Mouse (Mus musculus) brain, embryonic 14.5 days (tissue): ENCODE results near the gene Gm16503. TPM values are rescaled to one million over a fixed set of nuclear protein-coding genes. Genes with fewer than 3 reads are reported as not detected.
"Not testable (repeated sequence)": the region's sequence is repeated elsewhere in the genome, so short reads cannot be mapped to it uniquely, and the experiment has no call there.

Experiments
- DNase-seq: peaks from one replicate; pipeline ENCODE4 v3.0.0-alpha.2; 2011; ENCODE audit warnings: low read depth
- CTCF ChIP-seq: fragments of 200-500 bp; IDR thresholded peaks from 2 replicates; pipeline ENCODE4 v1.5.1; 2012; ENCODE audit warnings: inconsistent platforms, mild to moderate bottlenecking, moderate library complexity, borderline replicate concordance; ENCODE audit not compliant: insufficient read depth, insufficient read length; ENCODE audit errors: extremely low read depth
- POLR2A ChIP-seq: fragments of 200-500 bp; IDR thresholded peaks from 2 replicates; pipeline ENCODE4 v1.6.1; 2012; ENCODE audit warnings: mild to moderate bottlenecking, inconsistent platforms, borderline replicate concordance; ENCODE audit not compliant: poor library complexity, insufficient read depth, insufficient read length, severe bottlenecking; ENCODE audit errors: extremely low read depth
- polyA plus RNA-seq: library from polyadenylated mRNA; depleted of rRNA; stranded (reverse); fragments of >200 nt; gene quantifications from 2 replicates; pipeline ENCODE4 v1.2.3, GENCODE M21; 2012; rRNA removed

The Gm16503 gene
- polyA plus RNA-seq = 0.57 and 0.90 TPM in 2 replicates

DNA sequence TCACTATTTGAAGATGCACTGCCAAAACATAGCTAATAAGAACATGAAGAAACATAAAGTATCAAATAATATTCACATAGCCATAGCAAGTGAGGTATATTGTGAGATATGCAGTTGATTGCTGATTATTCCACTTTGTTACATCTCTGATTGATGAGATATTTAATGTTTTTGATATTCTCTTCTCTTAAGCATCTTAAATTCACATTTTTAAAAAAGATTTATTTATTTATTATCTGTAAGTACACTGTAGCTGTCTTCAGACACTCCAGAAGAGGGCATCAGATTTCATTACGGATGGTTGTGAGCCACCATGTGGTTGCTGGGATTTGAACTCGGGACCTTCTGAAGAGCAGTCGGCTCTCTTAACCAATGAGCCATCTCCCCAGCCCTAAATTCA, at the start of gene Gm16503:
Gm16503 (plus strand) TSS at position 301 of the 400 bp plus-strand sequence.
- not testable (repeated sequence) for DNase-seq

DNA sequence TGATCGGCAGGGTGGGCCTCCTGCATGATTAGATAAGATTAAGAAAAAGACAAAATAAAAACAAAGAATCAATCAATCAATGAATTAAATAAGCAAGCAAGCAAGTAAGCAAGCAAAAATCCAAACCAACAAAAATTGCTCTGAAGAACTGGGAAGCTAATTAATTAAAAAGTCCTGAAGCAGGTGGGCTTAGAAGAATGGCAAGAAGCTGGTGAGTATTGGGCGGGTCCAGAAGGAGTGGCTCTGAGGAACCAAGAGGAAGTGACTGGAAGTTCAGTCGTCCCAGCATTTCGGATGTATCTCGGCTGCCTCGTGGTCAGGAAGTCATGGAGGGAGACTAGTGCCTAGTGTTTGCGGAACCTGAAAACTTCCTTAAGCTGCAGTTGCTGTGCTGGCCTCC, 47.9 kb upstream of the Gm16503 start, which contains the start of gene Zfp982:
Zfp982 (plus strand) TSS at position 301 of the 400 bp plus-strand sequence.
- DNase-seq = not testable (repeated sequence)

DNA sequence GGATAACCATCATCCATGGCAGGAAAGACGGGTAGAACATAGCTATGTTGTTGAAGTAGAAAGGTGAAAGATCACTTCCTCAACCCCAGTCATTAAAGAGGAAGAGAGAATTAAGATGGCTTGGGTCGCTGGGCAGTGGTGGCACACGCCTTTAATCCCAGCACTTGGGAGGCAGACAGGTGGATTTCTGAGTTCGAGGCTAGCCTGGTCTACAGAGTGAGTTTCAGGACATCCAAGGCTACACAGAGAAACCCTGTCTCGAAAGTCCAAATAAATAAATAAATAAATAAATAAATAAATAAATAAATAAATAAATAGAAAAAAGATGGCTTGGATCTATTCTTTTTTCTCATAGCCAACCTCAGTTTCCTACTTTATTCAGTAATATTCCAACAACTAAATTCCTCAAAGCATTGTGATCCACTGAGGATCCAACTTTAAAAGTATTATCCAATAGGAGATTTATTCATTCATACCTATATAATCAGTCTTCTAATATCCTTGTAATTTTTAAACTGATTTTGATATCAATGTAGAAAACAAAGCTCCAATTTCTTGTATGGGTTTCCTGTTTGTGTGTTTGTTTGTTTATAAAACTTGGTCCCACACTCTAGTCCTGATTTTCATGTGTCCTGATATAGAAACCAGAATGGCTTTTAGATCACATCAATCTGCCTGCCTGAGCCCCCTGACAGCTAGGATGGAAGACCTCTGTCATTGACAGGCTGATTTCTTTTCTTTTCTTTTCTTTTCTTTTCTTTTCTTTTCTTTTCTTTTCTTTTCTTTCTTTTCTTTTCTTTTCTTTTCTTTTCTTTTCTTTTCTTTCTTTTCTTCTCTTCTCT, 41.0 kb upstream of the Gm16503 start:
- not testable (repeated sequence) for DNase-seq

DNA sequence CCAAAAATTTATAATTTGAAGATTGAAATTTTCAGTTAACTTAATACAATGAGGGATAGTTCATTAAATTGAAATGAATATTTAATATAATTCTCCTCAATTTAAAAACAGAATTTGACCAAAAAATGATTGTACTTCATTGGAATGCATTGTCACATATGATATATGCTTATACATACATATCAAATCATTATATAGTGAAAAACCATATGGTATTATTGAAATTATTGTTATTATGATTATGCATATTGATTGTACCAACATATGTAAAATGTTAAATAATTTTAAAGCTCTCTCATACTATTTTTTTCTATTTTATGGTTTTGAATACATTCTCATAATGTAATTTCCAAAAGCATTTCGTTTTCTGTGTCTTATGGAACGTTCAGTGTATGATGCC, 30.8 kb upstream of the Gm16503 start:
- TF ChIP-seq CTCF = no peak
- TF ChIP-seq POLR2A = no peak
- no peak for DNase-seq

DNA sequence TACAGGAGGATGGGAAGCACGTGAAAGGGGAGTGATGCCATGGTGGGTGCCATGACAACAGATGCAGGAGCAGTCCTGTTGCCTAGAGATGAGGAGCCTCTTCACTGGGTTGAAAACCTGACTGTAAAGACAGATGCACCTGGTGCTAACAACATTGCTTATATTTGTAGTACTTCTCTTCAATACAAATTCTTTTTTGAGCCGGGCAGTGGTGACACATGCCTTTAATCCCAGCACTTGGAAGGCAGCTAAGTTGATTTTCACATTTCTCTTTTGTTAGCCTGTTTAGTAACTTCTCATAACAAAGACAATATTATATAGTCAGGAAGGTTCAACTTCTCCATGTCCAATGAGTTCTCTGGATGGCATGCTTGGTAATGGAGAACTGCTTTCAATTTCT, 21.0 kb upstream of the Gm16503 start:
- no peak for DNase-seq
- TF ChIP-seq POLR2A = no peak
- no peak for TF ChIP-seq CTCF

DNA sequence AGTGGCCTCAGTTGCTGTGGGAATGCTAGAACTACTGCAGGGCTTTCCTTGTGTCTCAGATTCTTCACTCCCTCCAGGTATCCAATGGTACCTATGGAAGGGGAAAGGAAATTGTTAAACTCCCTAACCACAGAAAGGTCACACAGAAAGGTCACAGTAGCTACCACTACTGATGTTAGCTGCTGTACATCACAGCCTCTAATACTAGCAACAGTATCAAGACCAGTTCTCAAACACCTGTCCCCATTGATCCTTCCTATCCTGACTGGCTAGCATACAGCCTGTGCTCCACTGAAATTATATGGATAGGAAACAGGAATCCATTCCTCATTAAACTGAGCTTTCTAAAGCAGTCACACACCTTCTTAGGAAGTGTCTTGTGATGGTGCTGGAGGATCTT, 19.9 kb upstream of the Gm16503 start:
- no peak for DNase-seq
- no peak for TF ChIP-seq CTCF
- no peak for TF ChIP-seq POLR2A

DNA sequence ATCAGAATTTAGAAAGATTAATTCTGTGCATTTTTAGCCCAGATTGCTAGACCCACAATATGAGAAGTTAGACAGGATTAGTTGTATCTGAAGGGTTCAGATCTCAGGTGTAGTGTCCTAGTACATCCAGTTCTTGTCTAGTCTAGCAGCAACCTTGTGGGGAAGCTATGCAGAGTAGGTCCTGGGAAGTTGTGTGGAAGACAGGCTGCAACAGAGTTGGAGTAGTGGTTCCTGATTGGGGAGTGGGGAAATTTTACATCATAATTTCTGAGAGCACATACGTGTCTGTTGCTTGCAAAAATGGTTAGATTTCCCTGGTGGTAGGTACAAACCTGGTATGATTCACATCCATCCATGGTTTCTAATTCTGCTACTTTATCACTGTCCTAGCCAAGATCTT, 14.9 kb upstream of the Gm16503 start:
- no peak for DNase-seq

DNA sequence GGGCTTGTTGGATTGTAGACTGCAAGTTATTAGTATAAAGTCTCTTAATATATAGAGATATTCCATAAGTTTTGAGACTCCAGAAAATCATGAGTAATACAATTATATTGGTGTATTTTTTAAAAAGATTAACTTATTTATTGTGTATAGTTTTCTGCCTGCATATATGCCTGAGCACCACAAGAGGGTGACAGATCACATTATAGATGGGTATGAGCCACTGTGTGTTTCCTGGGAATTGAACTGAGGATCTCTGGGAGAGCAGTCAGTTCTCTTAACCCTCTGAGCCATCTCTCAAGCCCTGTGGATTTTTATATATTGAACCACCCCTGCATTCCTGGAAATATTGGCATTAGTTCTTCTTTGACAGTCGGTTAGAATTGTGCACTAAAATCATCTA, 9.7 kb upstream of the Gm16503 start:
- TF ChIP-seq POLR2A = no peak
- no peak for TF ChIP-seq CTCF
- no peak for DNase-seq

More for the DNA sequence above, 14.9 kb upstream of the Gm16503 start:
- TF ChIP-seq CTCF = no peak
- TF ChIP-seq POLR2A = no peak

DNA sequence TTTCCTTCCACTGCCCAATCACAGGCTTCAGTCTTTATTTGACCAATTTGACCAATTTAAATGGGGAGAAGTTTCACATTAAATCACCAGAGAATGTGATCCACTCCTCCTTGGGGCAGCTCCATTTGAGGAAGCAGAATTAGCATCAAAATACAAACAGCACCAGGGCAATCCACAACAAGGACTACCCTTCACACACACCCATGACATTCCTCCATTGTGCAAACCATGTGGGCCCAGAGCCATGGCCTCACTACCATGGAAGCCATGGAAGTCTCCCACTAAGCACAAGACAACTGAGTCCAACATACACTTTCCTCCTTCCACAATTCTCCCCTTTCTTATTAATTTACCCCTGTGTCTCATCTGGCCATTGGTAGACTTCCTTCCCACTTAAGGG, 4.1 kb upstream of the Gm16503 start:
- not testable (repeated sequence) for DNase-seq

DNA sequence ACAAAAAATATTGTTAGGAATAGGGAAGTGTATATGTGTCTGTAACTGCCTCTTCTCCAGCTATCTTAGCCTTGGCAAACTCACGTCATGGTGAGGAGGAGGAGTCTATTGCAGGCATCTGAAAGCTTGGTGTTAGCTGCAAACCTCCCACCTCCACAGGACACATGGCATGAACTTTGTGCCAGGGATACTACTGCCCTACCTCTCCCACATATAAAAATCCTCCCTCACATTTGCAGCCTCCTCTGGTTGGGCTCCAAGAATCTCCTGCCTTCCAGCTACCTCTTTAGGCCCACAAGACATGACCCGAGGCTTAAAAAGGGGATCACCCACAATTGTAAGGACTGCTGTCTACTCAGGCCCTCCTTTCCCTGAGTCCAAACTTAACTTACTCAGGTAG, 2.3 kb upstream of the Gm16503 start:
- TF ChIP-seq CTCF (no peak), POLR2A (no peak)
- DNase-seq = no peak

DNA sequence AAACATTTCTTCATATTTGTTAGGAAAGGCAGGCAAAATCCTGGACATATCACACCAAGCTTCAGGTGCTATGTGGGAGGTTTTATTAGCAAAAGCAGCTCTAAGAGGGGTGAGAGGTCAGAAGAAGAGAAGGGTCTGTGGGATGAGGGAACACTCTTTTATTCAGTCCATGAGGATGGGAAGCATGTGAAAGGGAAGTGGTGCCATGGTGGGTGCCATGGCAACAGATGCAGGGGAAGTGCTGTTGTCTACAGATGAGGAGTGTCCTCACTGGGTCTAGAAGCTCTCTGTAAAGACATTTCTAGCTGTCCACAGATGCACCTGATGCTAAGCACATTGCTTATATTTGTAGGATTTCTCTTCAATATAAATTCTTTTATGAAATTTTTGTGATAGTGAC, 1.1 kb downstream of the Gm16503 start:
- TF ChIP-seq CTCF = no peak
- no peak for TF ChIP-seq POLR2A
- no peak for DNase-seq

DNA sequence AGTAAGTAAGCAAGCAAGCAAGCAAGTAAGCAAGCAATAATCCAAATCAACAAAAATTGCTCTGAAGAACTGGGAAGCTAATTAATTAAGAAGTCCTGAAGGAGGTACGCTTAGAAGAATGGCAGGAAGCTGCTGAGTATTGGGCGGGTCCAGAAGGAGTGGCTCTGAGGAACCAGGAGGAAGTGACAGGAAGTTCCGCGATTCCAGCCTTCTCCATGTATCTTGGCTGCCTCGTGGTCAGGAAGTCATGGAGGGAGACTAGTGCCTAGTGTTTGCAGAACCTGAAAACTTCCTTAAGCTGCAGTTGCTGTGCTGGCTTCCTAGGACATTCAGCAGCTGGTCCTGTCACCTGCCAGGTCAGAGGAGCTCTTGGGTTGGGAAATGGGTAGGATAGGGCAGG, 13.1 kb downstream of the Gm16503 start, which contains the start of gene Zfp985:
Zfp985 (plus strand) TSS at position 207 of the 400 bp plus-strand sequence.
- DNase-seq = not testable (repeated sequence)

DNA sequence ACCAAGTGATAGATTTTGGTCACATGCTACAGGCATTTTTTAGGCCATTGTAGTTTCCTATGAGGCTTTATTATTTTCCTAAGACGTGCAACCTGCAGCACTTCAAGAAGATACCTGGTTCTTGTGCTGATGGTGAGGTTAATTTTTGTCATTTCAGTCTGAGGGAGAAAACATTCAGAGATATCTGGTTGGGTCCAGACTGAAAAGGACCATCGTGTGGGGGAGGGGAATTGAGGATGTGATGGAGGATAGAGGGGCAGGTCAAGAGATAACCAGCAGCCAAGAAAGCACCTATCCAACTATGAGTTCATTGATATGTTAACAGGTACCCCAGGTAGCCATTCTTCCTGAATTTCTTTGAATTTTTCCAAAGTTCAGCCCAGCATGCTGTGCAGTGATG, 14.3 kb downstream of the Gm16503 start:
- not testable (repeated sequence) for DNase-seq

DNA sequence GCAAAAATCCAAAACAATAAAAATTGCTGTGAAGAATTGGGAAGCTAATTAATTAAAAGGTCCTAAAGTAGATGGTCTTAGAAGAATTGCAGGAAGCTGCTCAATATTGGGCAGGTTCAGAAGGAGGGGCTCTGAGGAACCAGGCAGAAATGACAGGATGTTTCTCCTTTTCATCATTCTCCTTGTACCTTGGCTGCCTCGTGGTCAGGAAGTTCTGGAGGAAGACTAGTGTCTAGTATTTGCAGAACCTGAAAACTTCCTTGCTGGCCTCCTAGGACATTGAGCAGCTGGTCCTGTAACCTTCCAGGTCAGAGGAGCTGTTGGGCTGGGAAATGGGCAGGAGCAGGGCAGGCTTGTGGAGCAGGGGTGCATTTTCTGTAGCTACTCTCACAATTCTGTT, 16.9 kb downstream of the Gm16503 start:
- not testable (repeated sequence) for DNase-seq

DNA sequence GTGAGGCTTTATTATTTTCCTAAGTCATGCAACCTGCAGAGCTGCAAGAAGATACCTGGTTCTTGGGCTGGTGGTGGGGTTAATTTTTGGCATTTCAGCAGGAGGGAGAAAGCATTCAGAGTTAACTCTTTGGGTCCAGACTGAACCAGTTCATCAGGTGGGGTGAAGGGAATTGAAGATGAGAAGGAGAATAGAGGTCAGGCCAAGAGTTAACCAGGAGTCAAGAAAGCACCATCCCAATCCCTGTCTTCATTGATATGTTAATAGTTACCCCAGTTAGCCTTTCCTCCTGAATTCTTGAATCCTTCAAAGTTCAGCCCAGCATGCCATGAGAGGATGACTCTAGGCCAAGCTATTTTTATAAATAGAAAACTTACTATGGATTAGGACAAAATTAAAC, 18.0 kb downstream of the Gm16503 start:
- not testable (repeated sequence) for DNase-seq

DNA sequence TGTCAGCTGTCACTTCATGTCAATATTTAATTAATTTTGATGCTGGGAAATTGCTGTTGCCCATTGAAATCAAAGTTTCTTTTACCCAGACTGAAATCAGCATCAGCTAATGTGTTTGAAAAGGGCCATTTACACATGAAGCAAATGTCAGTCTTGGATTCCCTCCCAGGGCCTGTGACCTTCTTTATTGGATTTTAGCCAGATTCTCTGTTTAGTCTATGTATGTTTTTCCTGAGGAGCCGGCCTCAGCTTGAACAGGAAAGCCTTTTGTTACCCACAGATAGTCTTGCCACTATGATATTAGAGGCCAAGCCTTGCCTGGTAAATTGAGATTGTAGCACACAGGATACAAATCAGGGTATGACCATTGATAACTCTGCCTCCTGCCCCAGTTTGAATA, 19.1 kb downstream of the Gm16503 start:
- DNase-seq = peak; percentile 23
